Mouse (Mus musculus) c-Kit-negative CD71-positive TER-119-positive erythroid progenitor cells, embryonic 14.5 days (primary cell): ENCODE data around the gene Igf2bp3.

ENCODE experiments used
- DNase-seq: peaks from one replicate; pipeline ENCODE4 v3.0.0-alpha.2; 2013; ENCODE audit warnings: low read depth, low spot score

The Igf2bp3 gene

GRCm38 (mm10) chr6:49136739-49137138, 78.0 kb downstream of the Igf2bp3 start:
- DNase-seq, result no peak

- no peak for DNase-seq
Observed at GRCm38 (mm10) chr6:49132352-49133090, 82.2 kb downstream of the Igf2bp3 start.

GRCm38 (mm10) chr6:49131855-49132254, 82.9 kb downstream of the Igf2bp3 start:
- DNase-seq, result no peak

- DNase-seq, result no peak
Observed at GRCm38 (mm10) chr6:49130328-49130727, 84.4 kb downstream of the Igf2bp3 start.

- DNase-seq, result no peak
Observed at GRCm38 (mm10) chr6:49120370-49120769, 94.4 kb downstream of the Igf2bp3 start.

- DNase-seq, result no peak
Observed at GRCm38 (mm10) chr6:49119462-49120135, 95.2 kb downstream of the Igf2bp3 start.

GRCm38 (mm10) chr6:49118446-49118845, 96.3 kb downstream of the Igf2bp3 start:
- no peak for DNase-seq

- DNase-seq, result no peak
Observed at GRCm38 (mm10) chr6:49116241-49116640, 98.5 kb downstream of the Igf2bp3 start.

GRCm38 (mm10) chr6:49115550-49115949, 99.2 kb downstream of the Igf2bp3 start:
- no peak for DNase-seq

GRCm38 (mm10) chr6:49114457-49114856, 100.3 kb downstream of the Igf2bp3 start:
- DNase-seq, result no peak

- DNase-seq, result no peak
Observed at GRCm38 (mm10) chr6:49113895-49114294, 100.9 kb downstream of the Igf2bp3 start.

- no peak for DNase-seq
Observed at GRCm38 (mm10) chr6:49109196-49109595, 105.6 kb downstream of the Igf2bp3 start.

GRCm38 (mm10) chr6:49106746-49107500, 107.8 kb downstream of the Igf2bp3 start:
- no peak for DNase-seq

- DNase-seq, result no peak
Observed at GRCm38 (mm10) chr6:49099086-49099485, 115.7 kb downstream of the Igf2bp3 start.

GRCm38 (mm10) chr6:49097596-49098110, 117.1 kb downstream of the Igf2bp3 start:
- no peak for DNase-seq

- DNase-seq, result no peak
Observed at GRCm38 (mm10) chr6:49096933-49097461, 117.8 kb downstream of the Igf2bp3 start.

- DNase-seq, result no peak
Observed at GRCm38 (mm10) chr6:49096421-49096820, 118.3 kb downstream of the Igf2bp3 start.

- DNase-seq, result no peak
Observed at GRCm38 (mm10) chr6:49094968-49095367, 119.8 kb downstream of the Igf2bp3 start.

GRCm38 (mm10) chr6:49083008-49083407, 131.7 kb downstream of the Igf2bp3 start:
- DNase-seq, result no peak

GRCm38 (mm10) chr6:49079313-49079712, 135.4 kb downstream of the Igf2bp3 start:
- DNase-seq, result no peak

- no peak for DNase-seq
Observed at GRCm38 (mm10) chr6:49077894-49078293, 136.9 kb downstream of the Igf2bp3 start.

- DNase-seq, result peak; percentile 22
Observed at GRCm38 (mm10) chr6:49074117-49074490, 140.7 kb downstream of the Igf2bp3 start.
